Mouse (Mus musculus) macrophage (primary cell): Measurements from ENCODE around the gene Mllt11. TPM values are rescaled to one million over a fixed set of nuclear protein-coding genes. Genes with fewer than 3 reads are reported as not detected.

Experiments used
- H3K27ac ChIP-seq: fragments of 350-480 bp; formaldehyde crosslinking; 2 replicates; pipeline ENCODE4 v1.9.0; 2021
- H3K36me3 ChIP-seq: fragments of 350-480 bp; formaldehyde crosslinking; 2 replicates; pipeline ENCODE4 v1.9.0; 2021; ENCODE audit errors: inconsistent target
- H3K4me3 ChIP-seq: fragments of 350-480 bp; formaldehyde crosslinking; 2 replicates; pipeline ENCODE4 v1.9.0; 2021; ENCODE audit errors: inconsistent target
- H3K79me2 ChIP-seq: fragments of 350-480 bp; formaldehyde crosslinking; 2 replicates; pipeline ENCODE4 v1.9.0; 2021; ENCODE audit errors: inconsistent target
- WGBS: methylation state at CpG from one replicate; pipeline ENCODE4 v1.1.7; 2026; ENCODE audit warnings: inconsistent platforms; ENCODE audit not compliant: missing documents; 5-methylcytosine and 5-hydroxymethylcytosine counted together
- polyA plus RNA-seq: library from polyadenylated mRNA; stranded (reverse); fragments of 250-400 nt; gene quantifications from 3 replicates; pipeline ENCODE4 v1.2.4, GENCODE M21; 2018; ENCODE audit warnings: inconsistent platforms

Mllt11 gene
- polyA plus RNA-seq, 1 experiment from 2014 or later, result 17.4 TPM

DNA sequence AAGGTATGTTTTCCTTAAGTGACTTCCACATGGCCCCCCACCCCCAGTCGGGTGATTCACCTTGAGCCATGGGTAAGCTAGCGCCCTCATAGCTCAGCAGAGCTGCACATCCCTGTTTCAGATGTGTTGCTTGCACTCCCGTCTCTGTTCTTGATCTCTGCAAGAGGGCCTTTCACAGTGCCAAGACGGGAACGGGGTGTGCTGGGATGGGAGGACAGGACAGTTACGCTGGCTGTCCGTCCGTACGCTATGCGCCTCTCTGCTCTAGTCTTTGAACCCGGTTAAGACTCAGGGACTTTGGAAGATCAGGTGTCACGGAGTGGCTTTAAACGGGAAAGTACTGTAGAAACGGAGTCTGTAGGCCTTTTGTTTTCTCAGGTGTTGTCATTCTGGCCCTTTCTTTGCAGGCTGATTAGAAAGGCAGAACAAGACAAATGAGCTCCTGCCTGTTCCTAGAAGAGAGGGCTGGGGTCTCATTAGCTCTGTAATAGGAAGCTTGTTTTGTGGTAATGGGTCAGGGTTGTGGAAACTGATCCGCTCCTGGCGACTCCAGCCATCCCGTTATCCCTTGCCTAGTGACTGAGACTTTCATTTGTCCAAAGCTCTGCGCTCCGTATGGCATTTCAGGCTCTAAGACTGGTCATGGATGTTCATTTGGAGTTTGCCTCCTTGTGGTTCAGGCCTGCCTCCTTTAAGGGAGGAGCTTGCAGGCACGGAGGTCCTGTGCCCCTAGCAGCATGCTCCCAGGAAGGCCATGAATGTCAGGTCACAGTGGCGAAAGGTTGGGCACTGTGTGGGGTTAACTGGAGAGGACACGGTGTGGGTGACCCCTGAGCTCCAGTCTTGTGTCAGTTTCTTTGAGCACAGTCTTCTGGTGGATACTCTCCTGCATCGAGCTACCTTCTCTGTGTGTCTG lies 3.7 kb upstream of the Mllt11 start:
- H3K36me3 ChIP-seq, result peaks cover 52% of the 10 kb centered on the region
- no peak overlapping the region for H3K27ac ChIP-seq
- WGBS, result 94% methylated on average over 22 of the region's 23 CpGs
- H3K4me3 ChIP-seq, result no peak overlapping the region
- H3K79me2 ChIP-seq, result peaks cover 53% of the 10 kb centered on the region

DNA sequence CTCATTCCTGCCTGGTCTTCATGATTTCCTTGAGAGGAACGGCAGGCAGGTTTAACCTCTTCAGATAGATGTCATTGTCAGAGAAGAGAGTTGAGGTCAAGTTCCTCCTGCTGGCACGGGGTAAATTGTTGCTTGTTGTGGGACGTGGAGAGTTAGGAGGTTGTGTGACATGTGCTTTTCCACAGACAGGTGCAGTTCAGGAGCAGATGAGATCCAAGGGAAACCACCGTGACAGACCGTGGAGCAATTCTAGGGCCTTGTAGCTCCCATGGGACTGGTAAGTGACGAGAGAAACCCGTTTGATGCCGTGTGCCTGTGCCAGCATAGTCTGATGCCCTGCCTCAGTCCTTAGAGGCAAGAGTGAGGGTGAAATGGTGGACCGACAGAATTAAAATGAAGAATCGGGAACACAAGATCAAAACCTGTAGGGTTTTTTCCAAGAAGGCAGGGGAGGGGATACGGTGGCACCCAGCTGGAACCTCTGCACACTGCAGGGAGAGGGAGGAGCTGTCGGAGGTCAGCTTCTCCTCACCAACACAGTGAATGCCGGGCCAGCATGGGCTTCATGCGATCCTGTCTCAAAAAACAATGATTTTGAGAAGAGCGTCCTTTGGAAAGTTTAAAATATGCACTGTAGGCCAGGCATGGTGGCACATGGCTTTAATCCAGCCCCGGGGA lies 1.5 kb upstream of the Mllt11 start:
- peaks cover 63% of the 10 kb centered on the region for H3K79me2 ChIP-seq
- WGBS, result 91% methylated on average over 16 of the region's 16 CpGs
- H3K27ac ChIP-seq, result no peak overlapping the region
- no peak overlapping the region for H3K4me3 ChIP-seq
- peaks cover 52% of the 10 kb centered on the region for H3K36me3 ChIP-seq

DNA sequence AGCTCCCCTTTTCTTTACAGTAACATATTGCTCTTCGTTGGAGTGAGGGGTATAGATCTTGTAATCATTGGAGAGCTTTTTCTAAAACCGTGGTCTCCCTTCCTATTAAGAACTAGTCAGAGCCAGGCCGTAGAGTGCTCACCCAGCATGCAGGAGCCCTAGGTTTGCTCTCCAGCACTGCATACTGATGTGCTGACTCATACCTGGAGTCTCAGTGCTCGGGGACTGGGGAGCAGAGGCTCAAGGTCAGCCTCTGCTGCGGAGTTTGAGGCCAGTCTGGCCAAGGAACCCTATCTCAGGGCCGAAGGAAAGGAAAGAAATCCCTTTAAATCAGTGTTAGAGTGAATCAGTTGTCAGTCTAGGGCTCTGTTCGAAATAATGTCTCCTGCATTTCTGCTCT lies 800 bp upstream of the Mllt11 start:
- Histone ChIP-seq H3K79me2 (peaks cover 68% of the 10 kb centered on the region), H3K36me3 (peaks cover 52% of the 10 kb centered on the region), H3K27ac (no peak overlapping the region), H3K4me3 (no peak overlapping the region)
- WGBS, result 82% methylated on average over 7 of the region's 7 CpGs

DNA sequence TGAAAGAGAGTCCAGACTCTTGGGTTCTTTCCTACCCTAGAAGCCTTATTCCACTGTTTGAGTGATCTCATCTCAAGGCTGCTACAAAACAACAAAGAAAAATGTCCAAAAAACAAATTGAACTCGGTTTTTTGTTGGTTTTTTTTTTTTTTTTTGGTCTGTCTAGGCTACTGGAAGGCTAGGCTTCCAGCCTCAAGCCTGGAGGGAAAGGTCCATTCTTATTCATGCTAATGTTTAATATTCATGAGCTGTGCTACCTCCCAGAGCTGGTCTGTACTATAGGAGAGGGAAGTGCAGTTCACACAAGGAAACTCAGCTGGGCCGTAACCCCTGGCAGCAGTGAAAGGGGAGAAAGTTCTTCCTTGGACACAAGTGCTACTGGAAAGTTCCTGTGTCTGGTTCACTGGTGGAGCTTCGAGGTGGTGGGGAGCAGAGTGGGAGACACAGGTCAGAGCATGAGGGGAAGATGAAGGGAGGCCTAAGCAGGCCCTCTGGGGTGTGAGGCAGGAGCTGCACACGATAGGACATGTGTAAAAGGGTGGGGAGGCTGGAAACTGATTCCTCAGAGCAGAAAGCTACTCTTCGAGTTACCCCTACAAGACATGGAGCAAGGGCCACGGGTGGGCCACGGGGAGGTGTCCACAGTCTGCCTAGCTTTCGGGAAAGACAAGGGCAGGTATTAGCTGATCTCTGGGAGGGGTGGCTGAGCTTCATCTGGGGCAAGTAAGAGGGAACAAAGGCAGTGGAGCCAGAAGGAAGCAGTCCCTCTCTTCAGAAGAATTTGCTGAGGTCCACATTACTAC lies 1.3 kb downstream of the Mllt11 start:
- WGBS, result 6% methylated on average over 7 of the region's 8 CpGs

DNA sequence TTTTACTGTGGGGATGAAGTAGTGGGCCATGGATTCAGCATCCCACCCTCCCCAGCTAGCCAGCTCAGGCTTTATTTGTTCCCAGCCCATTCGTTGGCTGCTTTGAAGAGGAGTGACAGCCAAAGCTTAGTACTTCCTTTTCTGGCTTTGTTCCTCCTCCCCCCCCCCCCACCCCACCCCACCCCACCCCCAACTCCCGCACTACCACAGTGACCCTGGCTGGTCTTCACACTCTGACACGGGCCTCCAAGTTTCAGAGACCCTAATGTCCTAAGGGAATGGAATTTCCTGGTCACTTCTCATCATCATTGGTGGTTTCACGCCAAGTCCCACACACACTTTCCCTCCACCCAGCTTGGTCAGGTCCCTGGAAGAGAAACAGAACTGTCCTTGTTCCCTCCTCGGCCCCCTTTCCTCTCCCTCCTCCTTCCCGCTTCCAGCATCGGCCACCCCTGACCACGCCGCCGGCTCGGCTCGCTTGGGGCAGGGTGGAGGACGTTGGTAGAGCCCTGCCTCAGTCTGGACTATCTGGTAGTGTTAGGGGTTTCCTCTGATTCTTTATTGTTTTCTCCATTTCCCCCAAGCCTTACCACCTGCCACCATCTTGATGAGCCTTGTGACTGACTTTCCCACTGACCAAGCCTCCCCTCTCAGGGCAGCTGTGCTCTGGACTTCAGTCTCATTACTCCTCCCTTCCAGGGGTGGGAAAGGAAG lies 2.0 kb downstream of the Mllt11 start:
- Histone ChIP-seq H3K79me2 (peaks cover 85% of the 10 kb centered on the region), H3K36me3 (peaks cover 33% of the 10 kb centered on the region), H3K27ac (peak overlapping the region; percentile 98), H3K4me3 (peak overlapping the region; percentile 97)
- 3% methylated on average over 8 of the region's 13 CpGs for WGBS

More for the DNA sequence above, 1.3 kb downstream of the Mllt11 start:
- Histone ChIP-seq H3K79me2 (peaks cover 85% of the 10 kb centered on the region), H3K36me3 (peaks cover 41% of the 10 kb centered on the region), H3K27ac (peak overlapping the region; percentile 98), H3K4me3 (peak overlapping the region; percentile 97)

DNA sequence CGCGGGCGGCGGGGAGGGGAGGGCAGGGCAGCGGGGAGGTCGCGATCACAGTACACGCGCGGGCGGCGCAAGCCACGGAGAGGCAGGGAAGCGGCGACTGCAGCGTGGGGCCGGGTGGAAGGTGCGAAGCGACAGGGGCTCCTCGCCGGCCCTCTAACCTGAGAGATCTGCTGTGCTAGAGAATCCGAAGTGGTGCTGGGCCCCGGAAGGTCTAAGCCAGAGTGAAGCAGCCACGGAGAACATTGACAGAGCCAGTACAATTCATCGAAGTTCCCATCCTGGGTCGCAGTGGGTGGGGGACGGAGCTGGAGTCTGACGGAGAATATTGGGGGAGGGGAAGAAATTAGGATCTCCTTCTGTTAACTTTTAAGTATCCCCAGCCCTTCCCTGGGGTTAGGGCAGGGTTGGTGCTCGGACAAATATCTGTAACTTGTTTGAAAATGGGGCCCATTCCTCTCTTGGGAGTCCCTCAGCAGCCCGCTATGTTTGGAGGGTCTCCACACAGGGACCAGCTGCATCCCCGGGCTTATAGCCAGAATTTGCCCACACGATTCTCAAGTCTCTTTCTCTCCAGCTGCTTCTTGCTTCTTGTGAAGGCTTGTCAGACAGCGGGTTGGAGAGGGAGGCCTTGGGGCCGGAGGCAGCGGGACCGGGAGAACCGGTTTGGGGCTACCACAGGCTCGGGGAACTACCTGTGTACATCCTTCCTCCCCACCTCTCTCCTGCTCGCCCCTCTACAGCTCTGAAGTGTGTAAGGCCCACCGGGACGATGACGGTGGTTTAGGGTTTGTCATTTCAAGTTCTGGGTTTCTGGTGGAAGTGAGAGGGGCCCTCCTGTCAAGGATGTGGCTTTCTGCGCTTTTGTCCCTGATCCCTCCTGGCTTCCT lies 2.8 kb downstream of the Mllt11 start:
- H3K36me3 ChIP-seq, result peaks cover 25% of the 10 kb centered on the region
- peaks cover 83% of the 10 kb centered on the region for H3K79me2 ChIP-seq
- peak overlapping the region; percentile 98 for H3K27ac ChIP-seq
- WGBS, result under 1% methylated on average over 37 of the region's 43 CpGs
- H3K4me3 ChIP-seq, result peak overlapping the region; percentile 97

DNA sequence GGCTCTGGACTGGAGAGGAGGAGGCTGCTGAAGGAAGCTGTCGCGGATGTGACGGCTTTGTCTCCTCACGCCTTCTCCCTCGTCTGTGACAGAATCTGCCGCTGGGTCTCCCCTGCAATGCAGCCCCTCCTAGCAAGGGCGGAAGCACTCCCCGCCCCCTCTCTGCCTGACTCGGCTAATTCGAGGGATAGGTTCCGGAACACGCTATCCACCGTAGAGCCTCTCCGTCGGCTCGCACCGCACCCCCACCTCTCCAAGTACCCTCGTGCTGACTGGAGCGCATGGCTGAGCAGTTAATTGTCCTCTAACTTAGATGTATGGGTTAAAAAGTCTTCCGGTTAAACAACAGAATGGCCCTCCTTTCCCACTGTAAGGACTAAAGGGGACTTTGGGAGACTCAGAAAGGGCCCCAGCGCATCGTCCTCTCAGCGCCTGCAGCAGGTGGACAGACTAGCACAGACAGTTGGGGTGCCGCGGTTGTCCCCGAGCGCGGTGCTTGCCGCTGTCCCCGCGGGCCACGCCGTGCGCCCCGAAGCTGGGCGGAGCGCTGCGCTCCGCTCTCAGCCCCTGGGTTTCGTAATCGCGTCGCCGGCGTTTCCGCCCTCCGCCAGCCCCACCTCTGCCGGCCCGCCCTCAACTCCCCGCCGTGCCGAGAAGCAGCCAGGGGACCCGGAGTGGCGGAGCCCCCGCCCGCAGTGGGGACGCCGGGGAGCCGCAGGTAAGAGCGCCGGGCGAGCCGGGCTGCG lies 3.6 kb downstream of the Mllt11 start, which contains the start of gene Cdc42se1:
Gene Cdc42se1, plus strand, starts transcription at position 585 of the 746 bp plus-strand sequence.
- under 1% methylated on average over 48 of the region's 64 CpGs for WGBS
- Histone ChIP-seq H3K27ac (peak within 1 kb of the TSS; percentile 98), H3K36me3 (peaks cover 17% of the 10 kb centered on the region), H3K79me2 (peaks cover 76% of the 10 kb centered on the region), H3K4me3 (peak within 1 kb of the TSS; percentile 97)

DNA sequence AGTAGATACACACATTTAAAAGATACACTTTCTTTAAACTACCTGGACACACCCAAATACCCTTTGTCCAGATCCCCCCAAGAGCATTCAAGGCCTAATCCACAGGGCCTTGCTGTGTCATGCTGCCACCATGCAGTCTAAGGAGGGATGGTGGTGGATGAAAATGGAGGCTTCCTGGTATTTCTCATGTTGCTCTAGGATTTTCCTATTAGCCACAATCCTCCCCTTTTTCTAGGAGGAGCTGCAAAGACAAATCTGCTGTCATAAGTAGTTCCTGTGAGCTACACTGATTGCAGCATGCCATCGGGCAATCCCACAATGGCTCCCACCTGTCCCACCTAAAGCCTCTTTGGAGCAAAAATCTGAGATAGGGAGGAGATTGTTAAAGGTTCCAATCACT lies 4.8 kb downstream of the Mllt11 start:
- H3K36me3 ChIP-seq, result peaks cover 6% of the 10 kb centered on the region
- peak overlapping the region; percentile 81 for H3K4me3 ChIP-seq
- H3K79me2 ChIP-seq, result peaks cover 65% of the 10 kb centered on the region
- 55% methylated on average over 1 of the region's 1 CpGs for WGBS
- H3K27ac ChIP-seq, result peak overlapping the region; percentile 94; the same call in 1 of the 2 replicates

DNA sequence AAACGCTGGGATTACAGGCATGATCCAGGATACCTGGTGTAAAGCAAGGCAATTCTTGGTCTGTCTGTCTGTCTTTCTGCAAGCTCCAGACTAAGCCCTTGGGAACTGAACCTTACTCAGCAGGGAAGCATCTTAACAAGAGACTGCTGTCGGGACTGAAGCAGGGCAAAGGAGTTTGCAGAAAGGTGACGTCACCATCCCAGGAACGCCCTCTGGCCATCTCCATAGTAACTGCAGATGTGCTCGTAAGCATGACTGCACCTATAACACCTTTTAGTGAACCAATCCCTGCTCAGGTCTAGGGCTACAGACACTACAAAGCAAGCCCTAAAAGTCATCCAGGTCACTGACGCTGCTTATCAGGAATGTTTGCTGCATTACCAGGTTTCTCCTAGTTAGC lies 7.7 kb downstream of the Mllt11 start:
- H3K36me3 ChIP-seq, result peaks cover 4% of the 10 kb centered on the region; the same call in 1 of the 2 replicates
- 94% methylated on average over 6 of the region's 6 CpGs for WGBS
- no peak overlapping the region for H3K4me3 ChIP-seq
- H3K79me2 ChIP-seq, result peaks cover 47% of the 10 kb centered on the region
- no peak overlapping the region for H3K27ac ChIP-seq

DNA sequence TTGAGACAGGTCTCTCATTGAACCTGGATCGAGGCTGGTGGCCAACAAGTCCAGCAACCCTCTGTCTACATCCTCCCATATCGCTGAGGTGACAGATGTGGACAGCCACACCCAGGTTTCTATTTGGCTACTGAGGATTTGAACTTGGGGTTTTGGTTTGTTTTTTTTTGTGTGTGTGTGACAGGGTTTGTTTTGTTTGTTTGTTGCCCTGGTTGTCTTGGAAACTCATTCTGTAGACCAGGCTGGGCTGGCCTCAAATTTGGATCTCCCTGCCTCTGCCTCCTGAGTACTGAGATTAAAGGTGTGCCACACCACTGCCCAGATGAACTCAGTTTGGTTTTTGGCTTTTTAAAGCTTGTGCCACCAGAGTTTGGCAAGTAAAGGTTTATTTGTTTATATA lies 8.9 kb downstream of the Mllt11 start:
- H3K27ac ChIP-seq, result no peak overlapping the region
- no peak overlapping the region for H3K4me3 ChIP-seq
- H3K36me3 ChIP-seq, result peaks cover 4% of the 10 kb centered on the region; the same call in 1 of the 2 replicates
- WGBS, result 100% methylated on average over 2 of the region's 2 CpGs
- H3K79me2 ChIP-seq, result peaks cover 39% of the 10 kb centered on the region

DNA sequence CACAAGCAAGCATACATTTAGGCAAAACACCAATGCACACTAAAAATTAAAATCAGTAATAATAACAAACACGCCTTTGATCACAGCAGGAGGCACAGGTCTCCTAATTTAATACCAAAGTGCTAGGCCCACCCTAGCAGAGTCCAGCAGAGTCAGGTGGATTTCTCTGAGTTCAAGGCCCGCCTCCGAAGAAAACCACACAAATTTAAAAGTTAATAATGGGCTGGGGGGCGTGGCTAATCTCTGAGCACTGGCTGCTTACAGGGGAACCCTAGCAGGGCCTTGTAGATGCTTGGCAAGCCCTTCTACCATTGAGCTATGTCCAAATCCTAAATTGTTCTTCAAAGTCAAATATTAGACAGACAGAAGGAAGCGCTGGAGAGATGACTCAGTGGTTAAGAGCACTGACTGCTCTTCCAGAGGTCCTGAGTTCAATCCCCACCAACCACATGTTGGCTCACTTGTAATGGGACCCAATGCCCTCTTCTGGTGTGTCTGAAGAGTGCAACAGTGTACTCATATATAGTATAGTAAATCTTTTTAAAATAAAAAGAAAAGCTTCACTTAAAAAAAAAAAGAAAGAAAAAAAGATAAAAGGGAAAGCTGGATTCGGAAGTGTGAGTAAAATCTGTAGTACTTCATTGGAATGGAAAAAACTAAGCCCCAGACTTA lies 13.4 kb downstream of the Mllt11 start:
- H3K4me3 ChIP-seq, result peak overlapping the region; percentile 57
- H3K27ac ChIP-seq, result peak overlapping the region; percentile 93
- peaks cover 4% of the 10 kb centered on the region; the same call in 1 of the 2 replicates for H3K36me3 ChIP-seq
- 57% methylated on average over 6 of the region's 6 CpGs for WGBS
- peaks cover 20% of the 10 kb centered on the region for H3K79me2 ChIP-seq
